Mouse (Mus musculus) liver, postnatal 0 days (tissue): ENCODE data around the gene Ppp2ca.
"Not testable (repeated sequence)": the region's sequence is repeated elsewhere in the genome, so short reads cannot be mapped to it uniquely, and the experiment has no call there.

Experiments used
- CTCF ChIP-seq: sonication (generic); IDR thresholded peaks from 2 replicates; pipeline ENCODE4 v1.5.1; 2016; ENCODE audit warnings: antibody characterized with exemption, low read depth
- EP300 ChIP-seq: IDR thresholded peaks from 2 replicates; pipeline ENCODE4 v1.6.1; 2016; ENCODE audit warnings: antibody characterized with exemption, low read depth, mild to moderate bottlenecking

GRCm38 (mm10) chr11:52116117-52116516, 17.6 kb downstream of the Ppp2ca start:
- TF ChIP-seq CTCF, EP300: not testable (repeated sequence)
